Mouse (Mus musculus) adrenal gland, adult (tissue): Measurements from ENCODE around the gene R3hdm1.

Experiments used
- DNase-seq, 2 experiments: peaks; one replicate each; pipeline ENCODE4 v3.0.0; 2022 to 2023; ENCODE audit warnings: low spot score in 1 of 2; ENCODE audit not compliant: inconsistent age in 2 of 2

Gene R3hdm1

GRCm38 (mm10) chr1:128102641-128103461 lies at the start of gene R3hdm1, which contains the start of gene Zranb3:
R3hdm1 (plus strand) TSS chr1:128103301.
Zranb3 (minus strand) TSS chr1:128103047.
- peak; percentile 97 to 99 for DNase-seq

- no peak for DNase-seq
Measured at GRCm38 (mm10) chr1:128057269-128057668, 45.8 kb upstream of the R3hdm1 start.

- no peak for DNase-seq
Measured at GRCm38 (mm10) chr1:128058625-128059024, 44.5 kb upstream of the R3hdm1 start.

- no peak for DNase-seq
Measured at GRCm38 (mm10) chr1:128060655-128061344, 42.3 kb upstream of the R3hdm1 start.

- DNase-seq, result no peak
Measured at GRCm38 (mm10) chr1:128061401-128061800, 41.7 kb upstream of the R3hdm1 start.

GRCm38 (mm10) chr1:128062167-128062566 lies 40.9 kb upstream of the R3hdm1 start:
- no peak for DNase-seq

- DNase-seq, result peak; percentile 53 to 55
Measured at GRCm38 (mm10) chr1:128064716-128065115, 38.4 kb upstream of the R3hdm1 start.

- DNase-seq, result peak in 1 of 2 experiments; percentile 72
Measured at GRCm38 (mm10) chr1:128068945-128069397, 34.1 kb upstream of the R3hdm1 start.

- DNase-seq, result no peak
Measured at GRCm38 (mm10) chr1:128070003-128070402, 33.1 kb upstream of the R3hdm1 start.

- DNase-seq, result no peak
Measured at GRCm38 (mm10) chr1:128073051-128073450, 30.1 kb upstream of the R3hdm1 start.

- DNase-seq, result no peak
Measured at GRCm38 (mm10) chr1:128076791-128077479, 26.2 kb upstream of the R3hdm1 start.

GRCm38 (mm10) chr1:128077788-128078187 lies 25.3 kb upstream of the R3hdm1 start:
- DNase-seq, result no peak

- DNase-seq, result no peak
Measured at GRCm38 (mm10) chr1:128078646-128079045, 24.5 kb upstream of the R3hdm1 start.

GRCm38 (mm10) chr1:128080936-128081696 lies 22.0 kb upstream of the R3hdm1 start:
- DNase-seq, result peak in 1 of 2 experiments; percentile 25

GRCm38 (mm10) chr1:128081873-128082272 lies 21.2 kb upstream of the R3hdm1 start:
- no peak for DNase-seq

GRCm38 (mm10) chr1:128082800-128083199 lies 20.3 kb upstream of the R3hdm1 start:
- peak in 1 of 2 experiments; percentile 14 for DNase-seq

GRCm38 (mm10) chr1:128094686-128095085 lies 8.4 kb upstream of the R3hdm1 start:
- no peak for DNase-seq

GRCm38 (mm10) chr1:128098309-128098708 lies 4.8 kb upstream of the R3hdm1 start:
- DNase-seq, result no peak

- DNase-seq, result peak in 1 of 2 experiments; percentile 59
Measured at GRCm38 (mm10) chr1:128102251-128102640, 855 bp upstream of the R3hdm1 start.

- no peak for DNase-seq
Measured at GRCm38 (mm10) chr1:128103520-128104088, 503 bp downstream of the R3hdm1 start.
